Mouse (Mus musculus): ENCODE results near the gene Nkapl.
"Not testable (repeated sequence)": the region's sequence is repeated elsewhere in the genome, so short reads cannot be mapped to it uniquely, and the experiment has no call there.

Gene Nkapl

GRCm38 (mm10) chr13:21468061-21469019, at the start of gene Nkapl:
Nkapl (minus strand) TSS chr13:21468509.
- peak; percentile 48 for DNase-seq

GRCm38 (mm10) chr13:21506221-21506649, 37.9 kb upstream of the Nkapl start:
- DNase-seq: peak; percentile 79

GRCm38 (mm10) chr13:21502296-21502695, 34.0 kb upstream of the Nkapl start:
- no peak for DNase-seq

- not testable (repeated sequence) for DNase-seq
These were observed 32.9 kb upstream of the Nkapl start, which contains the start of gene Gm11273 for GRCm38 (mm10) chr13:21501182-21501581. Gm11273 (minus strand) TSS chr13:21501418.

GRCm38 (mm10) chr13:21495080-21495479, 26.8 kb upstream of the Nkapl start, which contains the start of gene AK157302:
AK157302 (plus strand) TSS chr13:21495223.
- peak; percentile 9 for DNase-seq

GRCm38 (mm10) chr13:21492847-21493246, 24.5 kb upstream of the Nkapl start:
- no peak for DNase-seq

GRCm38 (mm10) chr13:21486881-21487280, 18.6 kb upstream of the Nkapl start:
- DNase-seq: no peak

GRCm38 (mm10) chr13:21478759-21479670, 10.7 kb upstream of the Nkapl start, which contains the start of the genes Zkscan4 and Gm10065:
Zkscan4 (plus strand) TSS chr13:21478907.
Gm10065 (minus strand) TSS chr13:21479441.
- DNase-seq: peak; percentile 18

- no peak for DNase-seq
These were observed 4.1 kb upstream of the Nkapl start for GRCm38 (mm10) chr13:21472427-21472826.

- DNase-seq: no peak
These were observed 788 bp upstream of the Nkapl start for GRCm38 (mm10) chr13:21469097-21469496.

- no peak for DNase-seq
These were observed 973 bp downstream of the Nkapl start for GRCm38 (mm10) chr13:21467336-21467735.

- not testable (repeated sequence) for DNase-seq
These were observed 5.8 kb downstream of the Nkapl start for GRCm38 (mm10) chr13:21462516-21462915.

GRCm38 (mm10) chr13:21456347-21456746, 12.0 kb downstream of the Nkapl start:
- no peak for DNase-seq

GRCm38 (mm10) chr13:21454133-21454532, 14.2 kb downstream of the Nkapl start:
- DNase-seq: no peak

- DNase-seq: peak; percentile 71
These were observed 14.9 kb downstream of the Nkapl start, which contains the start of gene Zscan26 for GRCm38 (mm10) chr13:21453449-21453848. Zscan26 (minus strand) TSS chr13:21453730.

- no peak for DNase-seq
These were observed 15.3 kb downstream of the Nkapl start for GRCm38 (mm10) chr13:21453042-21453441.

- no peak for DNase-seq
These were observed 20.3 kb downstream of the Nkapl start for GRCm38 (mm10) chr13:21447856-21448614.

- DNase-seq: no peak
These were observed 21.5 kb downstream of the Nkapl start for GRCm38 (mm10) chr13:21446796-21447195.

GRCm38 (mm10) chr13:21441207-21441572, 27.1 kb downstream of the Nkapl start:
- no peak for DNase-seq

- peak; percentile 75 for DNase-seq
These were observed 27.7 kb downstream of the Nkapl start, which contains the start of gene Pgbd1 for GRCm38 (mm10) chr13:21440503-21441206. Pgbd1 (minus strand) TSS chr13:21441058.

- DNase-seq: no peak
These were observed 32.8 kb downstream of the Nkapl start for GRCm38 (mm10) chr13:21435476-21435875.
